Mouse (Mus musculus) ES-Bruce4 (cell line): Measurements from ENCODE around the gene Ndufs4.

Experiments used
- CTCF ChIP-seq: IDR thresholded peaks from one replicate; pipeline ENCODE4 v1.8.1; 2011; ENCODE audit warnings: low read depth, low read length
- EP300 ChIP-seq: IDR thresholded peaks from 2 replicates; pipeline ENCODE4 v1.6.1; 2011; ENCODE audit warnings: low read depth, low read length; ENCODE audit not compliant: insufficient read depth

DNA sequence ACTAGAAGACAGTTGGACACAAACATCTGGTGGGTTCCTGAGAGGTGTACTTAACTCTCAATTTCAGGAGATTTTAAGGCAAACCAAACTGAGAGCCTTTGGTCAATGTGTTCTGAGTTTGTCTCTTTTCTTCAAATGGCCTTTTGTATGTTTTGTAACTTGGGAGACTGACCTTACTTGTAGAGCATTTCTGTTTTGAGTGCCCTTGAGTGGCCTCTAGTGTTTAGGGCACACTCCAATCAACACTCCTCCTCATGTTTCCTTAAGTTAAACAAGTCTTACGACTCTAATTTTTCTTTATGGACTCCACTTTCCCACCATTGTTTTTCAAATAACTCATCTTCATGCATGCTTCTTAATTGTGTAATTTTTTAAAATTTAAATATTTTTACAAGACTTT, 98.6 kb downstream of the Ndufs4 start:
- TF ChIP-seq EP300 (no peak), CTCF (no peak)
